Mouse (Mus musculus): Measurements from ENCODE around the gene Rbbp4.

Gene Rbbp4

GRCm38 (mm10) chr4:129293702-129294101 lies 41.5 kb downstream of the Rbbp4 start:
- no peak for DNase-seq (ENCODE audit: extremely low read depth, low read depth)

- DNase-seq (ENCODE audit: extremely low read depth, low read depth), result peak; percentile 49
Observed at GRCm38 (mm10) chr4:129292831-129293230, 42.3 kb downstream of the Rbbp4 start.

- DNase-seq (ENCODE audit: extremely low read depth, low read depth), result no peak
Observed at GRCm38 (mm10) chr4:129289671-129290070, 45.5 kb downstream of the Rbbp4 start.

- no peak for DNase-seq (ENCODE audit: extremely low read depth, low read depth)
Observed at GRCm38 (mm10) chr4:129288067-129288466, 47.1 kb downstream of the Rbbp4 start.

- no peak for DNase-seq (ENCODE audit: extremely low read depth, low read depth)
Observed at GRCm38 (mm10) chr4:129287472-129287981, 47.6 kb downstream of the Rbbp4 start, which contains the start of gene Sync. TSS of gene Sync (plus strand) at chr4:129287617.

GRCm38 (mm10) chr4:129286683-129287471 lies 48.3 kb downstream of the Rbbp4 start:
- no peak for DNase-seq (ENCODE audit: extremely low read depth, low read depth)

- no peak for DNase-seq (ENCODE audit: extremely low read depth, low read depth)
Observed at GRCm38 (mm10) chr4:129286001-129286682, 49.0 kb downstream of the Rbbp4 start.

GRCm38 (mm10) chr4:129284685-129285084 lies 50.5 kb downstream of the Rbbp4 start:
- no peak for DNase-seq (ENCODE audit: extremely low read depth, low read depth)

- DNase-seq (ENCODE audit: extremely low read depth, low read depth), result no peak
Observed at GRCm38 (mm10) chr4:129283226-129283625, 51.9 kb downstream of the Rbbp4 start.

GRCm38 (mm10) chr4:129282786-129283185 lies 52.4 kb downstream of the Rbbp4 start:
- no peak for DNase-seq (ENCODE audit: extremely low read depth, low read depth)

GRCm38 (mm10) chr4:129276453-129276865 lies 58.7 kb downstream of the Rbbp4 start:
- peak; percentile 79 for DNase-seq (ENCODE audit: extremely low read depth, low read depth)

GRCm38 (mm10) chr4:129272756-129273046 lies 62.5 kb downstream of the Rbbp4 start:
- peak; percentile 61 for DNase-seq (ENCODE audit: extremely low read depth, low read depth)

- no peak for DNase-seq (ENCODE audit: extremely low read depth, low read depth)
Observed at GRCm38 (mm10) chr4:129271991-129272755, 63.0 kb downstream of the Rbbp4 start.

- DNase-seq (ENCODE audit: extremely low read depth, low read depth), result no peak
Observed at GRCm38 (mm10) chr4:129268698-129269097, 66.5 kb downstream of the Rbbp4 start.

- DNase-seq (ENCODE audit: extremely low read depth, low read depth), result no peak
Observed at GRCm38 (mm10) chr4:129266821-129267220, 68.3 kb downstream of the Rbbp4 start.

GRCm38 (mm10) chr4:129266191-129266590 lies 69.0 kb downstream of the Rbbp4 start:
- no peak for DNase-seq (ENCODE audit: extremely low read depth, low read depth)

GRCm38 (mm10) chr4:129263225-129264021 lies 71.7 kb downstream of the Rbbp4 start:
- peak; percentile 71 for DNase-seq (ENCODE audit: extremely low read depth, low read depth)

- DNase-seq (ENCODE audit: extremely low read depth, low read depth), result no peak
Observed at GRCm38 (mm10) chr4:129261196-129261595, 74.0 kb downstream of the Rbbp4 start, which contains the start of gene C77080. TSS of gene C77080 (minus strand) at chr4:129261404.

GRCm38 (mm10) chr4:129260678-129261077 lies 74.5 kb downstream of the Rbbp4 start:
- no peak for DNase-seq (ENCODE audit: extremely low read depth, low read depth)

GRCm38 (mm10) chr4:129259101-129259500 lies 76.1 kb downstream of the Rbbp4 start:
- no peak for DNase-seq (ENCODE audit: extremely low read depth, low read depth)

Measured in MEL-GATA-1-ER (cell line).